Mouse (Mus musculus) granulocyte monocyte progenitor cell, adult 5-6 weeks (primary cell): ENCODE data around the gene Ccdc84. TPM values are rescaled to one million over a fixed set of nuclear protein-coding genes. Genes with fewer than 3 reads are reported as not detected.
"Not testable (repeated sequence)": the region's sequence is repeated elsewhere in the genome, so short reads cannot be mapped to it uniquely, and the experiment has no call there.

Source experiments
- ATAC-seq: replicated peaks from 2 replicates; pipeline ENCODE4 v1.8.0; 2016; ENCODE audit warnings: mild to moderate bottlenecking, moderate TSS enrichment, inconsistent platforms; ENCODE audit not compliant: poor library complexity, severe bottlenecking
- total RNA-seq, 2 experiments: library from RNA; stranded (forward) in 1 of 2; stranded (reverse) in 1 of 2; fragments of 200-712, 200-1000 nt in 1 of 2; fragments of >200 nt in 1 of 2; fragmentation: Nextera tagmentation in 1 of 2; gene quantifications; 2 replicates each; pipeline ENCODE4 v1.2.3; 2014 to 2017

Gene Ccdc84
- total RNA-seq, 2 experiments from 2014 or later = 22.4 to 45.1 TPM

DNA sequence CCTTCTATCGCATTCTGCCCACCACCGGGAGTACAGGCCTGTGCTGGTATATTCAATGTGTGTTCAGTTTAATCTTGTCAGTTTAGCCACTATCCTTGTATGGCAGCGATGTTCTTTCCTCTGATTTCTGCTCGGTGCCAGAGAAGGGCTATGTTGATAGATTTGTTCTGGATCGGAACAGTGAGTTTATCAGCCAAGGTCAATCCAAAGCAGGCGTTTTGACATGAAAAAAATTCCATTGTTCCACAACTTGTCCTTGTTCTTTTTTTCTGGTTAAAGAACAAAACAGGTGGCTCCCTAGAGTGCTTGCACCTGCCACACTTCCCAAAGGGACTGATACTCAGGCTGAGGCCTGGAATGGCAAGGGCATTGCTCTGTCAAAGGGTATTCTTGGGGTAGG, 42.2 kb downstream of the Ccdc84 start:
- no peak for ATAC-seq

DNA sequence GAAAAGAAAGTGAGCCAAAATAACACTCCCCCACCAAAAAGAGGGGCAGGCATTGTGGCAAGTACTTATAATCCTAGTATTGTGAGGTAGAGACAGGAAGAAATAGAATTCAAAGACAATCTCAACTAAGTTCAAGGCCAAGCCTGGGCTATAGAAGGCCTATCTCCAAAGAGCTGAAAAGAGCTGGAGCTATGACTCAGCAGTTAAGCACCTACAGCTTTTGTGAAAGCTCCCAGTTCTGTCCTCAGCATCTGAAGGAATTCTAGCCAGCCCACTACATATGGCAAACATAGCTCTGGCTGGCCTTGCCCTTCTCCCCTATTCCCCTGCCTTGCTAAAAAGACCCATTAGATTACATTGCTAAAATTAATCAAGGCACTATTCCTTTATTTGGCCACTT, 45.0 kb downstream of the Ccdc84 start:
- ATAC-seq = no peak

DNA sequence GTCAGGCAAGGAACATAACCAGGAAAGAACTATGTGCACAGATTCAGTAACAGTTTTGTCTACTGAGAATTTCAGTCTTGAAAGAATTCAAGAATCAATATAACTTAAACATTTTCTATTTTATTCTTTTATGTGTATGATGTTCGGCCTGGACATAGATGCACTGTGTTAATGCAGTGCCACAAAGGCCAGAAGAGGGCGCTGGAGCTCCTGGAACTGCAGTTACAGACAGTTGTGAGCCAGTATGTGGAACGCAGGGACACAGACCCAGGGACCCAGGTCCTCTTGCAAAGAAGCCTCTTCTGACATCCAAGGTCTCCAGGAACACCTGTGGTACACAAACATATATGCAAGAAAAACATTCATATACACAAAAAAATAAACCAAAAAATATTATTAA, 53.9 kb downstream of the Ccdc84 start:
- 0 out of 2 replicates have a peak, but pooled peaks have one; percentile 39 for ATAC-seq

DNA sequence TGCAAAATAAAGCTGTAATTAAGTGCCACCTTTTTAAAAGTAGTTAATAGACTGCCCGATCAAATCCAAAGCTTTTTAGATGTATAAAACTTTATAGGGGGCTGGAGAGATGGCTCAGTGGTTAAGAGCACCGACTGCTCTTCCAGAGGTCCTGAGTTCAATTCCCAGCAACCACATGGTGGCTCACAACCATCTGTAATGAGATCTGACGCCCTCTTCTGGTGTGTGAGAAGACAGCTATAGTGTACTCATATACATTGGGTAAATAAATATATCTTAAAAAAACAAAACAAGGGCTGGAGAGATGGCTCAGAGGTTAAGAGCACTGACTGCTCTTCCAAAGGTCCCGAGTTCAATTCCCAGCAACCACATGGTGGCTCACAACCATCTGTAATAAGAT, 56.4 kb downstream of the Ccdc84 start:
- ATAC-seq = not testable (repeated sequence)

DNA sequence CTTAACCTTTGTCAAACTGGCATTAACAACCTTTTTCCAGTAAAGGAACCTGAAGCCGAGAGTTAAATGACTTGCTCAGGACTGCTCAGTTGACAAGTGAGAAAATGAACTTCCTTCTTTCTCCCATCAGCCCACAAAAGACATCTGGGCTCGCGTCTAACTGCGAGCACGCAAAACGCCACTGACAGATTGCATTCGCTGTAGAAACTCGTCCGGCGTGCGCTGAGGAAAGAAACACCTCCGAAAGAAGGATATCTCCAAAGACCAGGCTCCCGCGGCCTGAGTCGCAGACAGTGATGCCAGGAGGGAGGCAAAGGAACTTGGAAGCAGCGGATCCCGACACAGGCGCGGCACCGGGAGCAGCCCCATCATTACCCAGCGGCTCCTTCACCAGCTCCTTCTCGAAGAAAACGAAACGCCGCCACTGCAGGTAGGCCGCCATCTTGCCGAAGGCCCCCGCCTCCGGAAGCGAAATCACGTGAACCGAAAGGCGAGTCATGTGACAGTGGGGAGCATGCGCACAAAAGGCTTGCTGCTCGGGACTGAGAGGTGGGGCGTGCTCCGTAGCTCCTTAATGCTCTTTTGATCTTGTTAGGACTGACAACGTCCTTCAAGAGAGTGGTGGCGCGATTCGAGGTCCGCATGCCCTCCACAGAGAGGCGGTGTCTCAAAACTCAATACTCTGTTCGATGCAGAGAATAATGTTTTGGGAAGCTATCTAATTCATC, 57.0 kb downstream of the Ccdc84 start, which contains the start of gene Vps11:
TSS of gene Vps11 (minus strand) at position 481 of the 728 bp plus-strand sequence.
- ATAC-seq = peak; percentile 94

Other genes starting within 250 kb of the Ccdc84 start
- 89.7 and 108 TPM in 2 replicates for gene Cbl, start 184.5 kb downstream of the Ccdc84 start, total RNA-seq (2014; fragmentation: Nextera tagmentation)
- gene Cbl, start 184.5 kb downstream of the Ccdc84 start, total RNA-seq (2017) = 40.3 and 42.9 TPM in 2 replicates
- gene Ccdc153, start 177.9 kb downstream of the Ccdc84 start, total RNA-seq (2014; fragmentation: Nextera tagmentation) = not detected in 2 replicates
- gene Ccdc153, start 177.9 kb downstream of the Ccdc84 start, total RNA-seq (2017) = not detected in 2 replicates
- not detected in 2 replicates for gene Pdzd3, start 167.1 kb downstream of the Ccdc84 start, total RNA-seq (2014; fragmentation: Nextera tagmentation)
- gene Pdzd3, start 167.1 kb downstream of the Ccdc84 start, total RNA-seq (2017) = 0.22 TPM in 1 of 2 replicates, not detected in the other
- gene Nlrx1, start 150.0 kb downstream of the Ccdc84 start, total RNA-seq (2014; fragmentation: Nextera tagmentation) = 4.9 and 11.1 TPM in 2 replicates
- gene Nlrx1, start 150.0 kb downstream of the Ccdc84 start, total RNA-seq (2017) = 7.3 and 8.4 TPM in 2 replicates
- gene Abcg4, start 130.0 kb downstream of the Ccdc84 start, total RNA-seq (2014; fragmentation: Nextera tagmentation) = 0.21 TPM in 1 of 2 replicates, not detected in the other
- gene Abcg4, start 130.0 kb downstream of the Ccdc84 start, total RNA-seq (2017) = not detected in 2 replicates
- 12.7 TPM in 2 replicates for gene Hinfp, start 112.9 kb downstream of the Ccdc84 start, total RNA-seq (2014; fragmentation: Nextera tagmentation)
- gene Hinfp, start 112.9 kb downstream of the Ccdc84 start, total RNA-seq (2017) = 11.6 and 12.2 TPM in 2 replicates
- gene C2cd2l, start 98.3 kb downstream of the Ccdc84 start, total RNA-seq (2014; fragmentation: Nextera tagmentation) = 8.3 and 17.5 TPM in 2 replicates
- gene C2cd2l, start 98.3 kb downstream of the Ccdc84 start, total RNA-seq (2017) = 4.2 and 5.9 TPM in 2 replicates
- gene Dpagt1, start 92.5 kb downstream of the Ccdc84 start, total RNA-seq (2014; fragmentation: Nextera tagmentation) = 41.0 and 48.8 TPM in 2 replicates
- 18.2 and 26.4 TPM in 2 replicates for gene Dpagt1, start 92.5 kb downstream of the Ccdc84 start, total RNA-seq (2017)
- gene H2afx, start 83.9 kb downstream of the Ccdc84 start, total RNA-seq (2014; fragmentation: Nextera tagmentation) = 76.3 and 96.9 TPM in 2 replicates
- gene H2afx, start 83.9 kb downstream of the Ccdc84 start, total RNA-seq (2017) = 298 and 423 TPM in 2 replicates
- 64.3 and 92.6 TPM in 2 replicates for gene Hmbs, start 74.3 kb downstream of the Ccdc84 start, total RNA-seq (2014; fragmentation: Nextera tagmentation)
- 32.2 and 47.4 TPM in 2 replicates for gene Hmbs, start 74.3 kb downstream of the Ccdc84 start, total RNA-seq (2017)
- gene Vps11, start 56.9 kb downstream of the Ccdc84 start, total RNA-seq (2014; fragmentation: Nextera tagmentation) = 25.8 and 27.1 TPM in 2 replicates
- gene Vps11, start 56.9 kb downstream of the Ccdc84 start, total RNA-seq (2017) = 21.1 and 21.5 TPM in 2 replicates
- gene Hyou1, start 39.1 kb downstream of the Ccdc84 start, total RNA-seq (2014; fragmentation: Nextera tagmentation) = 126 and 142 TPM in 2 replicates
- gene Hyou1, start 39.1 kb downstream of the Ccdc84 start, total RNA-seq (2017) = 187 and 212 TPM in 2 replicates
- 32.3 and 35.5 TPM in 2 replicates for gene Slc37a4, start 21.7 kb downstream of the Ccdc84 start, total RNA-seq (2014; fragmentation: Nextera tagmentation)
- gene Slc37a4, start 21.7 kb downstream of the Ccdc84 start, total RNA-seq (2017) = 33.5 and 34.2 TPM in 2 replicates
- 4,415 and 4,988 TPM in 2 replicates for gene Rps25, start 11.4 kb downstream of the Ccdc84 start, total RNA-seq (2014; fragmentation: Nextera tagmentation)
- gene Rps25, start 11.4 kb downstream of the Ccdc84 start, total RNA-seq (2017) = 2,316 and 2,478 TPM in 2 replicates
- 52.2 and 78.5 TPM in 2 replicates for gene Trappc4, start 11.0 kb downstream of the Ccdc84 start, total RNA-seq (2014; fragmentation: Nextera tagmentation)
- 37.7 and 39.6 TPM in 2 replicates for gene Trappc4, start 11.0 kb downstream of the Ccdc84 start, total RNA-seq (2017)
- not detected in 2 replicates for gene Foxr1, start 22.6 kb upstream of the Ccdc84 start, total RNA-seq (2014; fragmentation: Nextera tagmentation)
- not detected in 2 replicates for gene Foxr1, start 22.6 kb upstream of the Ccdc84 start, total RNA-seq (2017)
- gene Upk2, start 36.4 kb upstream of the Ccdc84 start, total RNA-seq (2014; fragmentation: Nextera tagmentation) = not detected in 2 replicates
- gene Upk2, start 36.4 kb upstream of the Ccdc84 start, total RNA-seq (2017) = not detected in 2 replicates
- 8.7 and 13.0 TPM in 2 replicates for gene Bcl9l, start 64.3 kb upstream of the Ccdc84 start, total RNA-seq (2014; fragmentation: Nextera tagmentation)
- gene Bcl9l, start 64.3 kb upstream of the Ccdc84 start, total RNA-seq (2017) = 1.6 and 2.6 TPM in 2 replicates
- not detected in 2 replicates for gene Cxcr5, start 143.3 kb upstream of the Ccdc84 start, total RNA-seq (2014; fragmentation: Nextera tagmentation)
- gene Cxcr5, start 143.3 kb upstream of the Ccdc84 start, total RNA-seq (2017) = not detected in 2 replicates
- gene Ddx6, start 186.3 kb upstream of the Ccdc84 start, total RNA-seq (2014; fragmentation: Nextera tagmentation) = 72.4 and 75.7 TPM in 2 replicates
- 79.6 and 80.6 TPM in 2 replicates for gene Ddx6, start 186.3 kb upstream of the Ccdc84 start, total RNA-seq (2017)